Mouse (Mus musculus) ES-E14 (cell line): ENCODE measurements around the gene Iqschfp. TPM values are rescaled to one million over a fixed set of nuclear protein-coding genes. Genes with fewer than 3 reads are reported as not detected.

Experiments used
- DNase-seq: peaks from one replicate; pipeline ENCODE4 v3.0.0-alpha.2; 2013; ENCODE audit warnings: low read depth, low spot score
- H3K27ac ChIP-seq: 2 replicates; pipeline ENCODE4 v1.5.1; 2012; ENCODE audit warnings: low read depth, mild to moderate bottlenecking, low read length, moderate library complexity, mixed read lengths; ENCODE audit not compliant: poor library complexity, insufficient read depth, severe bottlenecking
- H3K36me3 ChIP-seq: 2 replicates; pipeline ENCODE4 v1.6.1; 2012; ENCODE audit warnings: mild to moderate bottlenecking, low read length, moderate library complexity, mixed read lengths; ENCODE audit not compliant: control insufficient read depth, poor library complexity, insufficient read depth, severe bottlenecking
- H3K4me1 ChIP-seq, 2 experiments: fragments of 150-350 bp in 1 of 2; sonication (generic) in 1 of 2; 2 replicates each; pipeline ENCODE4 v1.6.1; 2012; ENCODE audit warnings: low read length in 2 of 2, mild to moderate bottlenecking in 1 of 2, mixed read lengths in 1 of 2; ENCODE audit not compliant: control insufficient read depth in 2 of 2, insufficient read depth in 2 of 2, poor library complexity in 1 of 2
- H3K4me3 ChIP-seq, 2 experiments: fragments of 150-350 bp in 1 of 2; sonication (generic) in 1 of 2; 2 replicates each; pipeline ENCODE4 v1.5.1; 2012; ENCODE audit warnings: low read length in 2 of 2, low read depth in 1 of 2, mild to moderate bottlenecking in 1 of 2, mixed read lengths in 1 of 2; ENCODE audit not compliant: insufficient read depth in 1 of 2, poor library complexity in 1 of 2, severe bottlenecking in 1 of 2
- H3K9ac ChIP-seq: 2 replicates; pipeline ENCODE4 v1.6.1; 2012; ENCODE audit warnings: low read depth, mild to moderate bottlenecking, low read length, mixed read lengths; ENCODE audit not compliant: poor library complexity, insufficient read depth, severe bottlenecking
- H3K9me3 ChIP-seq: fragments of 150-350 bp; sonication (generic); 2 replicates; pipeline ENCODE4 v1.6.1; 2012; ENCODE audit warnings: low read depth, mild to moderate bottlenecking, low read length; ENCODE audit not compliant: control insufficient read depth, insufficient read depth
- CHD2 ChIP-seq: IDR thresholded peaks from 2 replicates; pipeline ENCODE4 v1.6.1; 2014; ENCODE audit warnings: mild to moderate bottlenecking, low read depth, low read length, inconsistent platforms
- HCFC1 ChIP-seq: IDR thresholded peaks from 2 replicates; pipeline ENCODE4 v1.6.1; 2012; ENCODE audit warnings: low read length, inconsistent platforms, borderline replicate concordance; ENCODE audit not compliant: insufficient read depth
- MAFK ChIP-seq: IDR thresholded peaks from 2 replicates; pipeline ENCODE4 v1.6.1; 2014; ENCODE audit warnings: mild to moderate bottlenecking, low read depth, low read length, inconsistent platforms; ENCODE audit not compliant: insufficient read depth
- ZC3H11A ChIP-seq: IDR thresholded peaks from 2 replicates; pipeline ENCODE4 v1.6.1; 2012; ENCODE audit warnings: low read depth, mild to moderate bottlenecking, inconsistent platforms, low read length, borderline replicate concordance
- ZNF384 ChIP-seq: IDR thresholded peaks from 2 replicates; pipeline ENCODE4 v1.6.1; 2012; ENCODE audit warnings: low read depth, low read length, inconsistent platforms
- in situ Hi-C, 2 experiments: fragments of 600-800 bp; cut with MboI; formaldehyde crosslinking; loops; one replicate each; pipeline ENCODE4 v1.15.1; 2025; ENCODE audit warnings: low sequenced_read_pairs in 2 of 2, inconsistent platforms in 1 of 2; ENCODE audit not compliant: unreplicated experiment in 2 of 2
- total RNA-seq: library from RNA; depleted of rRNA; stranded (reverse); fragments of 300-350 nt; gene quantifications from 2 replicates; pipeline ENCODE4 v1.2.3, GENCODE M21; 2012

Iqschfp gene
- total RNA-seq, 1 experiment: not detected

DNA sequence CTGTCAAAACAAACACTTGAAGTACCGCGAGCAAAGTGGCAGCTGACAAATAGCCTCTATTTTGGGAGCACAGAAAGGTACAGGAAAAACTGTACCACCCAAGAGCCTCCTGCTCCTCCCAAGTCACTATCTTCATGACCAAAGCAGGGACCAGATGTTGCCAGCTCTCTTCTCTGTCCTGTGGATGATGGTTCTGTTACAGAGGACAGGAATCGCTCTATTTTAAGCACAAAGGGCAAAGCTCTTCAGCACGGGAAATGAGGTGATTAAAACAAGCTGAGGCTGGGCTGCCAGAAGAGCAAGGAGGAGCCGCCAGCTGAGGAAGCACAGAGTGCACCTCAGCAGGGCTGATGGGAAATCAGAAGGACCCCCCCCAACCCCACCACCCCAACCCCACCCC, 561.2 kb downstream of the Iqschfp start:
- Histone ChIP-seq H3K9me3 (no peaks in the 10 kb centered on the region), H3K36me3 (no peaks in the 10 kb centered on the region), H3K4me1 (peaks cover 0 to 4% of the 10 kb centered on the region in 2 experiments; a peak in 1 of 4 replicates), H3K27ac (no peak overlapping the region), H3K4me3 (peak overlapping the region in 1 of 2 experiments; percentile 30; a peak in 1 of 4 replicates), H3K9ac (no peak overlapping the region)
- in situ Hi-C loops: no loop called here
- DNase-seq: no peak
- no peak for TF ChIP-seq ZC3H11A
- TF ChIP-seq MAFK: no peak
- no peak for TF ChIP-seq HCFC1
- TF ChIP-seq CHD2: no peak
- no peak for TF ChIP-seq ZNF384

GRCm38 (mm10) chr3:68453719-68454455, 561.9 kb downstream of the Iqschfp start:
- TF ChIP-seq CHD2 (no peak), HCFC1 (no peak), MAFK (no peak), ZNF384 (no peak), ZC3H11A (no peak)
- no peaks in the 10 kb centered on the region for H3K9me3 ChIP-seq
- in situ Hi-C loops: no loop called here
- H3K4me1 ChIP-seq: peaks cover 0 to 4% of the 10 kb centered on the region in 2 experiments; a peak in 1 of 4 replicates
- no peak overlapping the region for H3K27ac ChIP-seq
- no peak overlapping the region for H3K4me3 ChIP-seq
- H3K36me3 ChIP-seq: no peaks in the 10 kb centered on the region
- H3K9ac ChIP-seq: no peak overlapping the region
- DNase-seq: no peak

DNA sequence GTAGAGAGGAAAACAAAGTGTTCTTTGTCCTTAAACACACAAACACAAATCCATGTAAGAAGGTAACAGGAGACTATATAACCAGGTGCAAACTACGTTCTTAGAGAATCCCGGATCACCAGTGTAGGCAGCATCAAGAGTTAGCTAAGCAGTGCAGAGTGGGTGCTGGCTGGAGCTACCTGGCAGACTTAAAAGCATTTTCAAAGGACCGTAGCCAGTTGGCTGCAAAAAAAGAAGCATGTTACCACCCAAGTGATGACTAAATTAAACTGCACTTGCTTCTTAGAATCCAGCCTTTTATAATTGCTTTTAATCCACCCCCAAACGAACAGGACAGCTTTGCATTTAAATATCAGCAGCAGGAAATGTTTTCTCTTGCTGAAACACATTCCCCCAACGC, 574.6 kb downstream of the Iqschfp start:
- Histone ChIP-seq H3K36me3 (no peaks in the 10 kb centered on the region), H3K9me3 (no peaks in the 10 kb centered on the region), H3K27ac (no peak overlapping the region), H3K4me3 (no peak overlapping the region), H3K4me1 (peaks cover 0 to 6% of the 10 kb centered on the region in 2 experiments; a peak in 2 of 4 replicates), H3K9ac (no peak overlapping the region)
- DNase-seq: no peak
- TF ChIP-seq HCFC1: no peak
- TF ChIP-seq ZNF384: no peak
- no peak for TF ChIP-seq CHD2
- TF ChIP-seq ZC3H11A: no peak
- no peak for TF ChIP-seq MAFK
- in situ Hi-C loops: no loop called here

- in situ Hi-C loops: no loop called here
- H3K4me3 ChIP-seq: peak overlapping the region; percentile 47 to 55
- H3K27ac ChIP-seq: no peak overlapping the region
- no peaks in the 10 kb centered on the region for H3K9me3 ChIP-seq
- DNase-seq: no peak
- peak overlapping the region; percentile 24; the same call in 1 of the 2 replicates for H3K9ac ChIP-seq
- TF ChIP-seq ZC3H11A (no peak), MAFK (no peak), ZNF384 (no peak), CHD2 (no peak), HCFC1 (no peak)
- H3K4me1 ChIP-seq: peaks cover 0 to 6% of the 10 kb centered on the region in 2 experiments; a peak in 2 of 4 replicates
- no peaks in the 10 kb centered on the region for H3K36me3 ChIP-seq
These were observed 576.1 kb downstream of the Iqschfp start for GRCm38 (mm10) chr3:68467941-68468687.
